Mouse (Mus musculus): Measurements from ENCODE around the gene Gm49450. TPM values are rescaled to one million over a fixed set of nuclear protein-coding genes. Genes with fewer than 3 reads are reported as not detected.
A peak's percentile ranks its signal among the peaks of the same experiment; 100 is the strongest.
"Not testable (repeated sequence)": the region's sequence is repeated elsewhere in the genome, so short reads cannot be mapped to it uniquely, and the experiment has no call there.

Gm49450 gene
- polyA plus RNA-seq, 1 experiment = not detected

GRCm38 (mm10) chr15:98976763-98977758, 23.7 kb upstream of the Gm49450 start:
- no peak overlapping the region; the same call in 1 of the 2 replicates for H3K4me3 ChIP-seq (ENCODE audit: insufficient read depth, low read length)
- peak overlapping the region; percentile 75 for H3K27ac ChIP-seq (ENCODE audit: insufficient read depth, low read depth, low read length)
- peaks cover 31% of the 10 kb centered on the region for H3K4me1 ChIP-seq (ENCODE audit: control insufficient read depth, insufficient read depth, low read length)
- no peak for TF ChIP-seq CTCF (IDR thresholded peaks at IDR 0.05; ENCODE audit: low read depth, low read length)
- no peak for TF ChIP-seq POLR2A (IDR thresholded peaks at IDR 0.05; ENCODE audit: borderline replicate concordance, low read depth, low read length)

- TF ChIP-seq POLR2A (IDR thresholded peaks at IDR 0.05; ENCODE audit: borderline replicate concordance, low read depth, low read length) (no peak), CTCF (IDR thresholded peaks at IDR 0.05; ENCODE audit: low read depth, low read length) (no peak)
- H3K4me3 ChIP-seq (ENCODE audit: insufficient read depth, low read length) = no peak overlapping the region
- peak overlapping the region; percentile 16 for H3K27ac ChIP-seq (ENCODE audit: insufficient read depth, low read depth, low read length)
- H3K4me1 ChIP-seq (ENCODE audit: control insufficient read depth, insufficient read depth, low read length) = peaks cover 28% of the 10 kb centered on the region
These were observed 19.8 kb upstream of the Gm49450 start for GRCm38 (mm10) chr15:98973015-98973614.

- not testable (repeated sequence) for H3K4me3 ChIP-seq (ENCODE audit: insufficient read depth, low read length); H3K27ac ChIP-seq (ENCODE audit: insufficient read depth, low read depth, low read length)
These were observed 18.4 kb upstream of the Gm49450 start for GRCm38 (mm10) chr15:98971576-98972320.

GRCm38 (mm10) chr15:98971111-98971510, 17.8 kb upstream of the Gm49450 start:
- Histone ChIP-seq H3K4me1 (ENCODE audit: control insufficient read depth, insufficient read depth, low read length) (peaks cover 12% of the 10 kb centered on the region), H3K27ac (ENCODE audit: insufficient read depth, low read depth, low read length) (no peak overlapping the region), H3K4me3 (ENCODE audit: insufficient read depth, low read length) (no peak overlapping the region)
- TF ChIP-seq CTCF (IDR thresholded peaks at IDR 0.05; ENCODE audit: low read depth, low read length) (no peak), POLR2A (IDR thresholded peaks at IDR 0.05; ENCODE audit: borderline replicate concordance, low read depth, low read length) (no peak)

More at GRCm38 (mm10) chr15:98971576-98972320, 18.4 kb upstream of the Gm49450 start:
- peaks cover 16% of the 10 kb centered on the region for H3K4me1 ChIP-seq (ENCODE audit: control insufficient read depth, insufficient read depth, low read length)

GRCm38 (mm10) chr15:98969372-98970101, 16.2 kb upstream of the Gm49450 start:
- Histone ChIP-seq H3K27ac (ENCODE audit: insufficient read depth, low read depth, low read length) (no peak overlapping the region), H3K4me3 (ENCODE audit: insufficient read depth, low read length) (no peak overlapping the region), H3K4me1 (ENCODE audit: control insufficient read depth, insufficient read depth, low read length) (peaks cover 12% of the 10 kb centered on the region)
- TF ChIP-seq POLR2A (IDR thresholded peaks at IDR 0.05; ENCODE audit: borderline replicate concordance, low read depth, low read length) (no peak), CTCF (IDR thresholded peaks at IDR 0.05; ENCODE audit: low read depth, low read length) (no peak)

GRCm38 (mm10) chr15:98968701-98969371, 15.5 kb upstream of the Gm49450 start:
- no peak for TF ChIP-seq POLR2A (IDR thresholded peaks at IDR 0.05; ENCODE audit: borderline replicate concordance, low read depth, low read length)
- TF ChIP-seq CTCF (IDR thresholded peaks at IDR 0.05; ENCODE audit: low read depth, low read length) = no peak
- Histone ChIP-seq H3K4me3 (ENCODE audit: insufficient read depth, low read length) (no peak overlapping the region), H3K27ac (ENCODE audit: insufficient read depth, low read depth, low read length) (no peak overlapping the region), H3K4me1 (ENCODE audit: control insufficient read depth, insufficient read depth, low read length) (peaks cover 12% of the 10 kb centered on the region)

- Histone ChIP-seq H3K4me3 (ENCODE audit: insufficient read depth, low read length) (no peak overlapping the region), H3K27ac (ENCODE audit: insufficient read depth, low read depth, low read length) (no peak overlapping the region), H3K4me1 (ENCODE audit: control insufficient read depth, insufficient read depth, low read length) (peaks cover 16% of the 10 kb centered on the region)
- TF ChIP-seq POLR2A (IDR thresholded peaks at IDR 0.05; ENCODE audit: borderline replicate concordance, low read depth, low read length) (no peak), CTCF (IDR thresholded peaks at IDR 0.05; ENCODE audit: low read depth, low read length) (no peak)
These were observed 6.2 kb upstream of the Gm49450 start for GRCm38 (mm10) chr15:98959531-98959930.

- Histone ChIP-seq H3K4me3 (ENCODE audit: insufficient read depth, low read length) (no peak overlapping the region), H3K4me1 (ENCODE audit: control insufficient read depth, insufficient read depth, low read length) (peaks cover 16% of the 10 kb centered on the region), H3K27ac (ENCODE audit: insufficient read depth, low read depth, low read length) (no peak overlapping the region)
- TF ChIP-seq POLR2A (IDR thresholded peaks at IDR 0.05; ENCODE audit: borderline replicate concordance, low read depth, low read length) (no peak), CTCF (IDR thresholded peaks at IDR 0.05; ENCODE audit: low read depth, low read length) (no peak)
These were observed 5.6 kb upstream of the Gm49450 start for GRCm38 (mm10) chr15:98958901-98959420.
